Mouse (Mus musculus): ENCODE data around the gene Cldn6. TPM values are rescaled to one million over a fixed set of nuclear protein-coding genes. Genes with fewer than 3 reads are reported as not detected.

Cldn6 gene
- polyA plus RNA-seq, 1 experiment from 2014 or later = 34.8 TPM

- H3K9ac ChIP-seq = peak within 1 kb of the TSS; percentile 83
- H3K36me3 ChIP-seq = no peaks in the 10 kb centered on the region
- peak; percentile 91 for ATAC-seq (ENCODE audit: insufficient number of reproducible peaks, insufficient read depth, low FRiP score, low TSS enrichment, low read depth)
- peaks cover 13% of the 10 kb centered on the region; the same call in 1 of the 2 replicates for H3K4me1 ChIP-seq
- no peaks in the 10 kb centered on the region for H3K27me3 ChIP-seq
- H3K9me3 ChIP-seq = no peaks in the 10 kb centered on the region
- 2% methylated on average over 73 of the region's 73 CpGs for WGBS
- H3K27ac ChIP-seq = peak within 1 kb of the TSS; percentile 73
- H3K4me3 ChIP-seq = peak within 1 kb of the TSS; percentile 86
- peak within 1 kb of the TSS; percentile 77 for H3K4me2 ChIP-seq
Measured at GRCm38 (mm10) chr17:23725999-23726757, 47.1 kb downstream of the Cldn6 start, which contains the start of gene Pkmyt1. TSS of gene Pkmyt1 (plus strand) at chr17:23726336.

DNA sequence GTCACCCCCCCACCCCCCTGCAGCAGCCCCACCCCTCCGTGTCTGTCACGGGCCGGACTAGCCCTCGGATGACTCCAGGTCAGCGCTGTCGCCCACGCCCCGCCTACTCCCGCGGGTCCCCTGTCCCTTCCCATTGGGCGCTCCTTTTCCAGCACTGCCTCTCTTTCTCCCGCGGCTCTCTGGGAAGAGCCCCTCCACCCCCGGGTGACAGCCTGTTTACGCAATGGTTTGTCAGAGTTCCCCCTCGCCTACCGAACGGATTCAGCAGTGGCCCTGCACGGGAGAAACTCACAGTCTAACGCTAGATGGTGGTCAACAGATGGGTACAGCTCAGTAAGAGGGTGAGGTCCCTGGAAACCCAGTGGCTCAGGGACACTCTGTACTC lies 47.7 kb downstream of the Cldn6 start:
- Histone ChIP-seq H3K4me2 (peak overlapping the region; percentile 77), H3K9me3 (no peaks in the 10 kb centered on the region), H3K4me1 (peaks cover 13% of the 10 kb centered on the region; the same call in 1 of the 2 replicates), H3K36me3 (no peaks in the 10 kb centered on the region), H3K27ac (peak overlapping the region; percentile 73), H3K27me3 (no peaks in the 10 kb centered on the region), H3K4me3 (peak overlapping the region; percentile 86), H3K9ac (peak overlapping the region; percentile 83)
- ATAC-seq (ENCODE audit: insufficient number of reproducible peaks, insufficient read depth, low FRiP score, low TSS enrichment, low read depth) = peak; percentile 79
- WGBS = under 1% methylated on average over 20 of the region's 20 CpGs

DNA sequence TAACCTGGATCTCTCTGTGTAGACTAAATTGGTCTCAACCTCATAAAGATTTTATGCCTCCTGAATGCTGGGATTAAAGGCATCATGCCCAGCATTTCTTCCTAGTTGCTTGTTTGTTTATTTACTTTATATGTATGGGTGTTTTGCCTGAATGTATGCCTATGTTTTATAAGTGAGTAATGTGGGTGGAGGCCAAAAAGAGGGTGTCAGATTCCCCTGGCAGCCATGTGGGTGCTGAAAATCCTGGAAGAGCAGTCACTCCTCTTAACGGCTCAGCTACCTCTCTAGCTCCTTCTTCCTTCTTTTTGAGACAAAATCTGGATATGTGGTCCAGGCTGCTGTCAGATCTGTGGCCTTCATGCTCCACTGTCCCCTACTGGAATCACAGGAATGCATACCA lies 51.4 kb downstream of the Cldn6 start:
- no peak overlapping the region for H3K9ac ChIP-seq
- no peak for ATAC-seq (ENCODE audit: insufficient number of reproducible peaks, insufficient read depth, low FRiP score, low TSS enrichment, low read depth)
- H3K4me2 ChIP-seq = no peak overlapping the region
- H3K36me3 ChIP-seq = peaks cover 9% of the 10 kb centered on the region
- no peak overlapping the region for H3K4me3 ChIP-seq
- 31% methylated on average over 1 of the region's 1 CpGs for WGBS
- peaks cover 12% of the 10 kb centered on the region; the same call in 1 of the 2 replicates for H3K4me1 ChIP-seq
- H3K27ac ChIP-seq = no peak overlapping the region
- no peaks in the 10 kb centered on the region for H3K9me3 ChIP-seq
- no peaks in the 10 kb centered on the region for H3K27me3 ChIP-seq

Other genes with a start within 250 kb of the Cldn6 start
- not detected in 2 replicates for gene Vmn2r117, start 199.6 kb upstream of the Cldn6 start, polyA plus RNA-seq (2015; fragmentation: Nextera tagmentation; extraction: Ambion mirVana)
- 20.0 and 22.5 TPM in 2 replicates for gene Zfp213, start 115.0 kb upstream of the Cldn6 start, polyA plus RNA-seq (2015; fragmentation: Nextera tagmentation; extraction: Ambion mirVana)
- gene Zfp13, start 79.8 kb upstream of the Cldn6 start, polyA plus RNA-seq (2015; fragmentation: Nextera tagmentation; extraction: Ambion mirVana) = 18.2 and 21.9 TPM in 2 replicates
- gene Zscan10, start 78.4 kb upstream of the Cldn6 start, polyA plus RNA-seq (2015; fragmentation: Nextera tagmentation; extraction: Ambion mirVana) = 0.27 and 0.37 TPM in 2 replicates
- 0.55 and 0.77 TPM in 2 replicates for gene Mmp25, start 34.0 kb upstream of the Cldn6 start, polyA plus RNA-seq (2015; fragmentation: Nextera tagmentation; extraction: Ambion mirVana)
- gene Bicdl2, start 18.7 kb upstream of the Cldn6 start, polyA plus RNA-seq (2015; fragmentation: Nextera tagmentation; extraction: Ambion mirVana) = 3.8 TPM in 2 replicates
- 64.0 and 79.4 TPM in 2 replicates for gene Hcfc1r1, start 5.7 kb upstream of the Cldn6 start, polyA plus RNA-seq (2015; fragmentation: Nextera tagmentation; extraction: Ambion mirVana)
- 46.6 and 53.5 TPM in 2 replicates for gene Thoc6, start 5.4 kb upstream of the Cldn6 start, polyA plus RNA-seq (2015; fragmentation: Nextera tagmentation; extraction: Ambion mirVana)
- 10.4 and 13.1 TPM in 2 replicates for gene Tnfrsf12a, start 1.8 kb upstream of the Cldn6 start, polyA plus RNA-seq (2015; fragmentation: Nextera tagmentation; extraction: Ambion mirVana)
- 8.7 and 14.3 TPM in 2 replicates for gene Cldn9, start 4.8 kb downstream of the Cldn6 start, polyA plus RNA-seq (2015; fragmentation: Nextera tagmentation; extraction: Ambion mirVana)
- gene 1520401A03Rik, start 43.5 kb downstream of the Cldn6 start, polyA plus RNA-seq (2015; fragmentation: Nextera tagmentation; extraction: Ambion mirVana) = 0.25 and 0.32 TPM in 2 replicates
- 49.3 and 56.2 TPM in 2 replicates for gene Pkmyt1, start 47.1 kb downstream of the Cldn6 start, polyA plus RNA-seq (2015; fragmentation: Nextera tagmentation; extraction: Ambion mirVana)
- gene Paqr4, start 61.6 kb downstream of the Cldn6 start, polyA plus RNA-seq (2015; fragmentation: Nextera tagmentation; extraction: Ambion mirVana) = 12.4 and 12.5 TPM in 2 replicates
- 31.7 and 42.3 TPM in 2 replicates for gene Kremen2, start 66.6 kb downstream of the Cldn6 start, polyA plus RNA-seq (2015; fragmentation: Nextera tagmentation; extraction: Ambion mirVana)
- gene Flywch1, start 92.4 kb downstream of the Cldn6 start, polyA plus RNA-seq (2015; fragmentation: Nextera tagmentation; extraction: Ambion mirVana) = 90.2 and 95.6 TPM in 2 replicates
- gene Flywch2, start 106.8 kb downstream of the Cldn6 start, polyA plus RNA-seq (2015; fragmentation: Nextera tagmentation; extraction: Ambion mirVana) = 54.1 and 65.1 TPM in 2 replicates
- gene Srrm2, start 111.3 kb downstream of the Cldn6 start, polyA plus RNA-seq (2015; fragmentation: Nextera tagmentation; extraction: Ambion mirVana) = 616 and 642 TPM in 2 replicates
- 1,169 and 1,240 TPM in 2 replicates for gene Elob, start 149.9 kb downstream of the Cldn6 start, polyA plus RNA-seq (2015; fragmentation: Nextera tagmentation; extraction: Ambion mirVana)
- 0.38 and 0.48 TPM in 2 replicates for gene Prss33, start 156.8 kb downstream of the Cldn6 start, polyA plus RNA-seq (2015; fragmentation: Nextera tagmentation; extraction: Ambion mirVana)
- 0.78 TPM in 1 of 2 replicates, not detected in the other for gene Prss32, start 164.6 kb downstream of the Cldn6 start, polyA plus RNA-seq (2015; fragmentation: Nextera tagmentation; extraction: Ambion mirVana)
- 2.0 TPM in 2 replicates for gene Prss41, start 164.9 kb downstream of the Cldn6 start, polyA plus RNA-seq (2015; fragmentation: Nextera tagmentation; extraction: Ambion mirVana)
- not detected in 2 replicates for gene Prss21, start 188.8 kb downstream of the Cldn6 start, polyA plus RNA-seq (2015; fragmentation: Nextera tagmentation; extraction: Ambion mirVana)
- not detected in 2 replicates for gene Dcpp1, start 201.6 kb downstream of the Cldn6 start, polyA plus RNA-seq (2015; fragmentation: Nextera tagmentation; extraction: Ambion mirVana)
- not detected in 2 replicates for gene Dcpp2, start 201.6 kb downstream of the Cldn6 start, polyA plus RNA-seq (2015; fragmentation: Nextera tagmentation; extraction: Ambion mirVana)
- not detected in 2 replicates for gene Dcpp3, start 238.2 kb downstream of the Cldn6 start, polyA plus RNA-seq (2015; fragmentation: Nextera tagmentation; extraction: Ambion mirVana)

Data from embryonic facial prominence, embryonic 13.5 days (tissue).